Mouse (Mus musculus) brain, embryonic 14.5 days (tissue): ENCODE measurements around the gene Pde4dip.
A peak's percentile ranks its signal among the peaks of the same experiment; 100 is the strongest.

Source experiments
- CTCF ChIP-seq: fragments of 200-500 bp; IDR thresholded peaks from 2 replicates; pipeline ENCODE4 v1.5.1; 2012; ENCODE audit warnings: inconsistent platforms, mild to moderate bottlenecking, moderate library complexity, borderline replicate concordance; ENCODE audit not compliant: insufficient read depth, insufficient read length; ENCODE audit errors: extremely low read depth
- POLR2A ChIP-seq: fragments of 200-500 bp; IDR thresholded peaks from 2 replicates; pipeline ENCODE4 v1.6.1; 2012; ENCODE audit warnings: mild to moderate bottlenecking, inconsistent platforms, borderline replicate concordance; ENCODE audit not compliant: poor library complexity, insufficient read depth, insufficient read length, severe bottlenecking; ENCODE audit errors: extremely low read depth

- TF ChIP-seq CTCF (peak; percentile 28; the same call in 1 of the 2 replicates), POLR2A (no peak)
These were observed 48.8 kb upstream of the Pde4dip start for GRCm38 (mm10) chr3:97937068-97937944.
